Mouse (Mus musculus): ENCODE results near the gene 4921524J17Rik. TPM values are rescaled to one million over a fixed set of nuclear protein-coding genes. Genes with fewer than 3 reads are reported as not detected.

4921524J17Rik gene
- polyA plus RNA-seq, 1 experiment from 2014 or later: 43.3 TPM

DNA sequence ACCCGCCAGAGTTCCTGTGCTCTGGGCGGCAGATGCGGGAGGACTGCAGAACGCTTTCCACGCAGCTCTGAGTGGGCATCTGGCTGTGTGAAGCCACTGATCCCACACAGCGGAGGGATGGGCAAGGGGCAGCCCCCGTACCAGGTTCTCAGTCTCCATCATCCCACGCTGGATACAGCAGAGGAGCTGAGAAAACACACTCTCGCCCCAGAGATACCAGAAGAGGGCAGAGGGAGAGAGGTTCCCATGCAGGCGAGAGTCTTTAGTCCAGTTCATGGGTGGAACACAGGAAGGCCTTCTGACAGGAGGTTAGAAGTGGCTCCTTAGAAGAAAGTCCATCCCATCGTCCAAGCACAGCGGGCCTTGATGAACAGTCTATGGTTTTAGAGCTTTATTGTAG, 2.2 kb upstream of the 4921524J17Rik start:
- H3K27ac ChIP-seq (replicated peaks): no peak overlapping the region
- H3K27me3 ChIP-seq (replicated peaks; ENCODE audit: low read depth, poor library complexity, severe bottlenecking): peaks cover 4% of the 10 kb centered on the region; the same call in 1 of the 2 replicates
- 69% methylated on average over 12 of the region's 12 CpGs for WGBS
- H3K9me3 ChIP-seq: no peaks in the 10 kb centered on the region
- no peak overlapping the region for H3K4me3 ChIP-seq
- H3K36me3 ChIP-seq (replicated peaks): no peaks in the 10 kb centered on the region
- H3K4me1 ChIP-seq: peaks cover 16% of the 10 kb centered on the region
- no peak for DNase-seq (ENCODE audit: low spot score)

DNA sequence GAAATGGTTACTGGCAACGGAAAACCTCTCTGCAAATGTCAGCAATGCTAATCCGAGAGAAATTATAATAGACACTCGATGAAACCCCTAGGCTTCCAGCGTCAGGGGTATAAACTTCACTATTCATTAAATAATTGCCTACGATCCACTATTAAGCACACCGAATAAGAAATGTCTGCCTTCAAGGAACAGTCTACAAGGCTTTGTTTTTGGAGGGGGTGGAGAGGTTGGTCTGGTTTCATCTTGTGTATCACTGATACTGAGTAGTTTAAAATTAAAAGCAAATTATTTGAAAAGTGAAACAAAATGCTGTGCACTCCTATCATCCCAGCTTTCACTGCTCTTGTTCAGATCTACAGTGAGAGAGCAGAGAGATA, 372 bp upstream of the 4921524J17Rik start:
- Histone ChIP-seq H3K4me1 (peaks cover 32% of the 10 kb centered on the region), H3K36me3 (replicated peaks) (no peaks in the 10 kb centered on the region), H3K4me3 (peak overlapping the region; percentile 86), H3K27ac (replicated peaks) (peak overlapping the region; percentile 95; the same call in 1 of the 2 replicates), H3K9me3 (no peaks in the 10 kb centered on the region), H3K27me3 (replicated peaks; ENCODE audit: low read depth, poor library complexity, severe bottlenecking) (peaks cover 4% of the 10 kb centered on the region; the same call in 1 of the 2 replicates)
- DNase-seq (ENCODE audit: low spot score): no peak
- 3% methylated on average over 6 of the region's 6 CpGs for WGBS

DNA sequence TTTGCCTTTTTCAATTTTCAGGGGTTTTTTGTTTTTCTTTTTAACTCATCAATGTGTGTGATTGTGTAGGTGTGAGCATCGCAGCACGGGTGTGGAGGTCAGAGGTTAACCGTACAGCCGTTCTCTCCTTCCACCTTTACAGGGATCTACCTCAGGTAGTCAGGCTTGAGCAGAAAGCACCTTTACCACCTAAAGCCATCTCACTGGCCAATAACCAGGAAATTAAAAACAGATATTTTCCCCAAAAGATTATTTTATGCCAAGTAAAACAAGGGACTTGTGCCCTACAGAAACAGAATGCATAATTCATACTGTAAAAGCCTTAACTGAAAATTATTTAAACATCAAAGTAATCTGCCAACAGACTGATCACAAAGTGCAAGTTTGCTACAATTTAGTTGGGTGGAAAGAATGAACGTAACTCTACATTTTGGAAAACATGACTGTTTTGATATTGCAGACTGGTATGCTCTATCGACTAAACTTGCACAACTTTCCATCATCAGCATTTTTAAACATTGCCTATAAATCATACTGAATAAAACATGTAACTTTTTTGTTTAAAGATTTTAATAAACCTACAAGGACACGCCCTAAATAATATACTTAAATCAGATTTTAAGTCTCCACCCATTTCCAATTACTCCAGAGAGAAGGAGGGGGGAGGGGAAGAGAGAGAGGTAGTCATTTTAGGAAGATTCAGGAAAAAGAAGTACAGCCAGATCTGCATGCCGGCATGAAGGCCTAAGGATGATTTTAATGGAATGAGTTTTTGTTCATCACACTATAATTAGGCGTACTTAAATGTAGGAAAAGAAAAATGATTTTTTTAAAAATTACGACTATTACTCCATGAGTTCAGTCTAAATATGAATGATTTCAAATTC, 1.1 kb downstream of the 4921524J17Rik start:
- Histone ChIP-seq H3K4me1 (peaks cover 44% of the 10 kb centered on the region), H3K9me3 (no peaks in the 10 kb centered on the region), H3K36me3 (replicated peaks) (no peaks in the 10 kb centered on the region), H3K27me3 (replicated peaks; ENCODE audit: low read depth, poor library complexity, severe bottlenecking) (peaks cover 4% of the 10 kb centered on the region; the same call in 1 of the 2 replicates), H3K4me3 (peak overlapping the region; percentile 86), H3K27ac (replicated peaks) (peak overlapping the region; percentile 95)
- WGBS: 15% methylated on average over 10 of the region's 10 CpGs
- DNase-seq (ENCODE audit: low spot score): no peak

DNA sequence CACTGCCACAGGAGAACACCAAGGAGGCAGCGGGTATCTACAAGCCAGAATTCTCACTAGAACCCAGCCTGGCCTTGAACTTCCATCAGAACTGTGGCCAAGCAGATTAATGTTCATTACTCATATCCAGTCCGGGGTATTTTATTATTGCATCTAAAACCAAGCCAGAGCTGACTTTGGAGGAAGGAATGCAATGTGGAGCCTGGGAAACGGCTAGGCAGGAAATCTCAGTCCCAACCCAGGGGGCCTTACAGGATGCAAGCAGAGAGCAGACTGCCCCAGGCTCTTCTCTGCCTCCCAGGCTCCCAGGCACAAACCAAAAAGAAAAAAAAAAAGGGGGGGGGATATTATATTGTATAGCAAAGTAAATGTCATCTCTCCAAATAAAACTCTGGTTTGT, 1.8 kb downstream of the 4921524J17Rik start:
- Histone ChIP-seq H3K27ac (replicated peaks) (peak overlapping the region; percentile 35; the same call in 1 of the 2 replicates), H3K4me1 (peaks cover 44% of the 10 kb centered on the region), H3K27me3 (replicated peaks; ENCODE audit: low read depth, poor library complexity, severe bottlenecking) (peaks cover 4% of the 10 kb centered on the region; the same call in 1 of the 2 replicates), H3K36me3 (replicated peaks) (peaks cover 5% of the 10 kb centered on the region), H3K4me3 (peak overlapping the region; percentile 86), H3K9me3 (no peaks in the 10 kb centered on the region)
- 16% methylated on average over 3 of the region's 3 CpGs for WGBS
- peak; percentile 38 for DNase-seq (ENCODE audit: low spot score)

DNA sequence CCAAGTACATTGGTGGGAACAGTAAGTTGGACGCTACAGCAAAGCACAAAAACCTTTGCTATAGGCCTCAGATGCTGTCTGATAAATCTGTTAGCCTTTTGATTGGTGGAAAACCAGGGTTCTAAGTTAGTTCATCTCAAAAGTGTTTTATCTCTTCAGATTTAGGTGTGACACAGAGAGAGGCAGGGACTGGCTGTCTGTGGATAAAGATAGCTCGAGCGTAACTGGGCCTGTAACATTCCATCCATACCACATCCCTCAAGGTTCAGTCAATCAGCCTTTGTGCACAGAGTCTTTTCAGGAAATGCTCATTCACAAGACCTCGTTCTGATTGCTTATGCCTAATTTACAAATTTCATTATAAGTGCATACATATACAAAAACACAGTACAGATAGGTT, 3.4 kb downstream of the 4921524J17Rik start:
- Histone ChIP-seq H3K4me1 (peaks cover 44% of the 10 kb centered on the region), H3K27ac (replicated peaks) (peak overlapping the region; percentile 7), H3K4me3 (peak overlapping the region; percentile 31), H3K9me3 (no peaks in the 10 kb centered on the region), H3K36me3 (replicated peaks) (peaks cover 14% of the 10 kb centered on the region), H3K27me3 (replicated peaks; ENCODE audit: low read depth, poor library complexity, severe bottlenecking) (no peaks in the 10 kb centered on the region)
- WGBS: 17% methylated on average over 4 of the region's 4 CpGs
- DNase-seq (ENCODE audit: low spot score): no peak

DNA sequence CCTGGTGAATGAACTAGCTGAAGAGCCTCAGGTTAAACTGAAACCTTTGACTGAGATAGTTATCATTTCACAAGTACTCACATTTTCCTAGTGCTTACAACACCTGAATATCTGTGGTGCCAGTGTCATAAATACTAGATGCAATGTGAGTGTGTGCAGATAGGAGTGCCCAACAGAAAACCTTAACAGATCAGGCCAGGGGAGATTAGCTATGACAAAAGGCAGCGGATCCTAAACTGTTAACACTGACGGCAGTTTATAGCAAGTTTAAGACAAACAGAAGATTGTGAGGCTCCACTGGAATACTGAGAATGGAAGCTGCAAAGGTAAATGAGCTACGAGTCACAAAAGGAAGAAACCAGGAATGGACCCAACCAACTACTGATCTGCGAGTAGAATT, 5.6 kb downstream of the 4921524J17Rik start:
- no peak for DNase-seq (ENCODE audit: low spot score)
- H3K27ac ChIP-seq (replicated peaks): no peak overlapping the region
- H3K36me3 ChIP-seq (replicated peaks): peaks cover 29% of the 10 kb centered on the region
- H3K4me1 ChIP-seq: peaks cover 40% of the 10 kb centered on the region
- no peaks in the 10 kb centered on the region for H3K27me3 ChIP-seq (replicated peaks; ENCODE audit: low read depth, poor library complexity, severe bottlenecking)
- no peak overlapping the region for H3K4me3 ChIP-seq
- WGBS: 82% methylated on average over 4 of the region's 4 CpGs
- H3K9me3 ChIP-seq: no peaks in the 10 kb centered on the region

DNA sequence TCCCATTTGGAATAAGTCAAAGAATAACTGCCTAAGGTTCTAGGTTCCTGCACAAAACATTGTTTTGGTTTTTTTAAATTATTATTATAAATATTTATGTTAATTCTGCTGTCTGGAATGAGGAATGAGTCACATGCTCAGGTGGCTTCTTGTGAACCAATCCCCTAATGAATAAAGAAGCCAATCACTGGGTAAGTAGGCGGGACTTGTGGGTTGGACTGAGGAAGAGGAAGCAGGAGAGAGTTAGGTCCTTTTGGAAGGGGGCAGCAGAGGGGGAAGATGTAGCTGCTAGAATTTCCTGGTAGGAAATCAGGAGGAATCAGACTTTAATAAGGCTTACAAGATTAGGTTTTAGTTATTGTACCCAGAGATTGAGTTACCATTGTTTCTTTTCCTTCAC, 11.3 kb downstream of the 4921524J17Rik start:
- Histone ChIP-seq H3K9me3 (no peaks in the 10 kb centered on the region), H3K4me3 (no peak overlapping the region), H3K27me3 (replicated peaks; ENCODE audit: low read depth, poor library complexity, severe bottlenecking) (no peaks in the 10 kb centered on the region), H3K36me3 (replicated peaks) (peaks cover 85% of the 10 kb centered on the region), H3K4me1 (no peaks in the 10 kb centered on the region), H3K27ac (replicated peaks) (no peak overlapping the region)
- WGBS: 97% methylated on average over 1 of the region's 1 CpGs
- no peak for DNase-seq (ENCODE audit: low spot score)

DNA sequence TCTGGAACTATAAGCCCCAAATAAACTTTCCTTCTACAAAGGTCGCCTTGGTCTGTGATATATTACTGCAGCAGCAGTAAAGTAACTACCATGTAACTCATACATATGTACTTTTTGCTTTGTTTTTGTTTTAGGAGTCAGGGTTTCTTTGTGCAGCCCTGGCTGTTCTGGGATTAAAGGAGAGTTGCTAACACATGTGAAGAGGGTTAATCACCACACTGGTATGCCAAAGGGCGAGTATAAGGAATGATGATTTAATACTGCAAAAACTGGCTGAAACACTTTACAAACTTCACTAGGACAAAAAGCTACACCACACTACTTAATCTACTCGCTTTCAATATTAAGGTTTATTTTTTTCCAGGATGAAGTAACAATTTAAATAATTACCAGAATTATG, 24.1 kb downstream of the 4921524J17Rik start:
- Histone ChIP-seq H3K36me3 (replicated peaks) (peaks cover 29% of the 10 kb centered on the region), H3K27me3 (replicated peaks; ENCODE audit: low read depth, poor library complexity, severe bottlenecking) (no peaks in the 10 kb centered on the region), H3K4me1 (peaks cover 10% of the 10 kb centered on the region), H3K27ac (replicated peaks) (no peak overlapping the region), H3K9me3 (no peaks in the 10 kb centered on the region), H3K4me3 (no peak overlapping the region)
- no peak for DNase-seq (ENCODE audit: low spot score)
- WGBS: 73% methylated on average over 3 of the region's 3 CpGs

DNA sequence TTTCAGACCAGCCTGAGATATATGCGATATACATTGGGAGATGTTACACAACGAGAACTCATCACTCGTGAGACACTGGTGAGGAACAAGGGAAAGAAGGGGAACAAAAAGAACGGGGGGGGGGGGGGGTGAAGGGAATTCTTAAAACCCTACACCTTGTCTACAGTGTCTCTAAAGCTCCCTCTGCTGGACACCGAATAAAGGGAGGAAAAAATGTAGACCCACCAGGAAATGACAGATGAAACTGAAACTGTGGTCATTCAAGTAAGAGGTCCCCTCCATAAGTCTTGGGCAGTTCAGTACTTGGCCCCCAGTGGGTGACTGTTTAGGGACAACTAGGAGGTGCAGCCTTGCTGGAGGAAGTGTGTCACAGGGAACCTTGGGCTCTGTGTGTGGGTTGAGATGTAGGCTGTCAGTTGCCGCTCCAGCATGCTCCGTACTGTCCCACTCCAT, 24.6 kb downstream of the 4921524J17Rik start:
- WGBS: 68% methylated on average over 7 of the region's 7 CpGs
- no peaks in the 10 kb centered on the region for H3K27me3 ChIP-seq (replicated peaks; ENCODE audit: low read depth, poor library complexity, severe bottlenecking)
- no peaks in the 10 kb centered on the region for H3K9me3 ChIP-seq

DNA sequence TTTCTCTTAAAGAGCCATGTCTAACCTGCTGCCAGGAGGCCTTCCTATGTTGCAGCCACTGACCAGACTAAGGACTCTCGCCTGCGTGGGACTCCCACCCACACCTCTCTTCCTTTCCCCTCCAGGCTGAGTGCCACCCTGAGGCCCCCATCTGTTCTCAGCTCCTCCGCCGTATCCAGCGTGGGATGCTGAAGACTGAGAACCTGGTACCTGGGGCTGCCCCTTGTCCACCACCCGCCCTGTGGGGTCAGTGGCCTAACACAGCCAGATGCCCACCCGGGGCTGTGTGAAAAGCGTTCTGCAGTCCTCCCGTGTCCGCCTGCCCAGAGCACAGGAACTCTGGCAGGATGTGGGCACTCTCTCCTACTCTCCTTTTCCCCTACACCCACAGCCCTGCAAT, 26.7 kb downstream of the 4921524J17Rik start:
- Histone ChIP-seq H3K36me3 (replicated peaks) (peaks cover 19% of the 10 kb centered on the region), H3K27ac (replicated peaks) (no peak overlapping the region), H3K4me3 (no peak overlapping the region), H3K27me3 (replicated peaks; ENCODE audit: low read depth, poor library complexity, severe bottlenecking) (no peaks in the 10 kb centered on the region), H3K9me3 (no peaks in the 10 kb centered on the region), H3K4me1 (peaks cover 10% of the 10 kb centered on the region)
- 76% methylated on average over 10 of the region's 10 CpGs for WGBS
- DNase-seq (ENCODE audit: low spot score): no peak

More for the DNA sequence above, 24.6 kb downstream of the 4921524J17Rik start:
- Histone ChIP-seq H3K4me3 (no peak overlapping the region), H3K4me1 (peaks cover 10% of the 10 kb centered on the region), H3K36me3 (replicated peaks) (peaks cover 29% of the 10 kb centered on the region), H3K27ac (replicated peaks) (no peak overlapping the region)
- DNase-seq (ENCODE audit: low spot score): peak; percentile 20

DNA sequence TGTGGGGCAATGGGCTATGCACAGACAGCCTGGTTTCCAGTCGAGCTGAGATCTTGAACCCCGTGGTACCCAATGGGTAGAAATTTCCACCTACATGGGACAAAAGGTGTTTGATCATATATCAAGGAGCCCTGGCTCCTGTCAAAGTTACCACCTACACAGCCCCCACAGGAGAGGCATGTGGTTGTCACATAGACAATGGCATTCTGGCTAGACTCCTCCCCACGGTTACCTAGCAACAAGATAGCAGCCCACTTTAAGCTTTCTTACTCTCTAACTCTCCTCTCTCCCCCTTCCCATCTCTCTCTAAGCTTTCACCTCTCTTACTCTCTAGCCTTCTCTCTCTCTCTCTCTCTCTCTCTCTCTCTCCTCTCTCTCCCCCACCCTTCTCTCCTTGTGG, 27.2 kb downstream of the 4921524J17Rik start:
- no peak overlapping the region for H3K4me3 ChIP-seq
- no peak for DNase-seq (ENCODE audit: low spot score)
- H3K9me3 ChIP-seq: no peaks in the 10 kb centered on the region
- no peak overlapping the region for H3K27ac ChIP-seq (replicated peaks)
- H3K27me3 ChIP-seq (replicated peaks; ENCODE audit: low read depth, poor library complexity, severe bottlenecking): no peaks in the 10 kb centered on the region
- whole genome bisulfite sequencing: 57% methylated on average over 3 of the region's 3 CpGs
- H3K4me1 ChIP-seq: peaks cover 10% of the 10 kb centered on the region
- peaks cover 14% of the 10 kb centered on the region for H3K36me3 ChIP-seq (replicated peaks)

DNA sequence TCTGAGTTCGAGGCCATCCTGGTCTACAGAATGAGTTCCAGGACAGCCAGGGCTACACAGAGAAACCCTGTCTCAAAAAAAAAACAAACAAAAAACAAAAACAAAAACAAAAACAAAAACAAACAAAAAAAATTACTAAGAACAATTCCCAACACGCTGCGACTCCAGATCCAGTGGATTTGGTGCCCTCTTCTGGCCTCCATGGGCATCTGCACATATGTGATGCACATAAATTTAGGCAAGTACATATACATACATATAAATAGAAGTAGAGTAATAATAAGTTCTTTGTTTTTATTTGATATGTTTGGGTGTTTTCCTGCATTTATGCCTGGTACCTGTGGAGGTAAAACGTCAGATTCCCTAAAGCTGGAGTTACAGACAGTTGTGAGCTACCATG, 34.1 kb downstream of the 4921524J17Rik start:
- 88% methylated on average over 4 of the region's 4 CpGs for WGBS
- no peak for DNase-seq (ENCODE audit: low spot score)
- H3K4me3 ChIP-seq: no peak overlapping the region
- no peak overlapping the region for H3K27ac ChIP-seq (replicated peaks)
- no peaks in the 10 kb centered on the region for H3K9me3 ChIP-seq
- H3K27me3 ChIP-seq (replicated peaks; ENCODE audit: low read depth, poor library complexity, severe bottlenecking): no peaks in the 10 kb centered on the region
- no peaks in the 10 kb centered on the region for H3K4me1 ChIP-seq
- no peaks in the 10 kb centered on the region for H3K36me3 ChIP-seq (replicated peaks)

DNA sequence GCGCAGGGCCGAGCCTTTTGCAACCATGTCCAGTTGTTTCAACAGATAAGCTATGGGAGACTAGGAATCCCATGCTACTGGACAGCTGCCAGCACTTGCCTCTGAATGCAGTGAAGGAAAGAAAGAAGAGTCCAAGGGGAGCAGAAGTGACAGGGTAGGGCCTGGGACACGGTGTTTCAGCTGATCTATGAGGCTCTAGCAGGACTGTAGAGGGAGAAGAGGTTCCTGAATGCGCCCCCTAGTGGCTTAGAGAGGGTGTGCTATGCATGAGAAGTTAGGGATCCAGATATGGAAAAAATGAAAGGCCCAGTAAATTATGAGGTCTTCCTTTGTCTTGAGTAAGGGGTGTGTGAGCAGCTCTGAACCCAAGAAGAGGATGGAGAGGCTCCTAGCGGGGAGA, 35.1 kb downstream of the 4921524J17Rik start:
- no peaks in the 10 kb centered on the region for H3K27me3 ChIP-seq (replicated peaks; ENCODE audit: low read depth, poor library complexity, severe bottlenecking)
- H3K9me3 ChIP-seq: no peaks in the 10 kb centered on the region
- WGBS: 49% methylated on average over 5 of the region's 5 CpGs
- no peak overlapping the region for H3K27ac ChIP-seq (replicated peaks)
- H3K4me1 ChIP-seq: no peaks in the 10 kb centered on the region
- peak; percentile 64 for DNase-seq (ENCODE audit: low spot score)
- H3K36me3 ChIP-seq (replicated peaks): no peaks in the 10 kb centered on the region
- H3K4me3 ChIP-seq: no peak overlapping the region
